Mouse (Mus musculus) forebrain, embryonic 14.5 days (tissue): Measurements from ENCODE around the gene Maff. TPM values are rescaled to one million over a fixed set of nuclear protein-coding genes. Genes with fewer than 3 reads are reported as not detected.

Source experiments
- ATAC-seq: fragments of 200-750 bp; cut with Nextera tagmentation; 2 replicates; pipeline ENCODE4 v1.8.0; 2017; ENCODE audit warnings: mild to moderate bottlenecking, moderate library complexity
- DNase-seq: peaks from one replicate; pipeline ENCODE4 v3.0.0-alpha.2; 2015; ENCODE audit warnings: low spot score
- H3K27ac ChIP-seq: fragments of 300-500 bp; sonication (generic); 2 replicates; pipeline ENCODE4 v1.5.1; 2014; ENCODE audit warnings: low read depth, mild to moderate bottlenecking, control low read depth, low read length, moderate library complexity
- H3K27me3 ChIP-seq: fragments of 300-500 bp; sonication (generic); replicated peaks from 2 replicates; pipeline ENCODE4 v1.6.1; 2014; ENCODE audit warnings: low read length, control low read depth, mixed read lengths; ENCODE audit not compliant: control insufficient read depth, insufficient read depth
- H3K36me3 ChIP-seq: fragments of 300-500 bp; sonication (generic); 2 replicates; pipeline ENCODE4 v1.6.1; 2014; ENCODE audit warnings: low read length, control low read depth; ENCODE audit not compliant: control insufficient read depth, insufficient read depth
- H3K4me1 ChIP-seq: fragments of 300-500 bp; sonication (generic); 2 replicates; pipeline ENCODE4 v1.6.1; 2014; ENCODE audit warnings: antibody characterized with exemption, low read length, control low read depth; ENCODE audit not compliant: control insufficient read depth, insufficient read depth
- H3K4me2 ChIP-seq: fragments of 300-500 bp; sonication (generic); 2 replicates; pipeline ENCODE4 v1.6.1; 2014; ENCODE audit warnings: mild to moderate bottlenecking, control low read depth, low read length
- H3K4me3 ChIP-seq: fragments of 300-500 bp; sonication (generic); 2 replicates; pipeline ENCODE4 v1.5.1; 2014; ENCODE audit warnings: low read depth, low read length, control low read depth
- H3K9ac ChIP-seq: fragments of 300-500 bp; sonication (generic); 2 replicates; pipeline ENCODE4 v1.6.1; 2014; ENCODE audit warnings: mild to moderate bottlenecking, low read length, control low read depth, moderate library complexity
- H3K9me3 ChIP-seq: fragments of 300-500 bp; sonication (generic); replicated peaks from 2 replicates; pipeline ENCODE4 v1.6.1; 2016; ENCODE audit warnings: low read length, control low read depth, mixed read lengths; ENCODE audit not compliant: control insufficient read depth
- WGBS: fragments of 180-500 bp; shearing (Covaris S2); extraction: QIAGEN DNeasy Blood & Tissue Kit; methylation state at CpG from one replicate; pipeline ENCODE4 v1.1.7; 2014; 5-methylcytosine and 5-hydroxymethylcytosine counted together
- polyA plus RNA-seq: library from polyadenylated mRNA; unstranded; fragments of >200 nt; fragmentation: Nextera tagmentation; extraction: Ambion mirVana; gene quantifications from 2 replicates; pipeline ENCODE4 v1.2.1, GENCODE M21; 2014

Maff gene
- polyA plus RNA-seq, 1 experiment from 2014 or later: 1.6 TPM

DNA sequence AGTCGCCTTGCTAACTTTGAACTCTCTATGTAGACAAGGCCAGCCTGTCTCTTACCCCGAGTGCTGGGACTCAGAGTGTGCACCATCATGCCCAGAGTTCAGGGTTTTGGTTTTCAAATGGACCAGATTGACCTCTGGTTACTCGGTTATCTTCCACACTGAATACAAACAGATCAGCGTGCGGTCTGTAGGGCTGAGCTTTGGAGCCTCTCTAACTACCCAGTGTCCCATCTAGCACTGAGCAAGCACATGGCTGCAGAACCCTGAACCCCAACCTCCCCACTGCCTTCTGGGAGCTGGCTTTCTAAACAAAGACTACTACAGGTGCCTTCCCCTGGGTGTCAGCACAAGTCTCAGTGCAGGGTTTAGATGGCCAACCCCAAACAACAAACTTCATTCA is 46.1 kb downstream of the Maff start:
- WGBS: 92% methylated on average over 5 of the region's 5 CpGs
- Histone ChIP-seq H3K4me2 (no peak overlapping the region), H3K4me1 (no peaks in the 10 kb centered on the region)

DNA sequence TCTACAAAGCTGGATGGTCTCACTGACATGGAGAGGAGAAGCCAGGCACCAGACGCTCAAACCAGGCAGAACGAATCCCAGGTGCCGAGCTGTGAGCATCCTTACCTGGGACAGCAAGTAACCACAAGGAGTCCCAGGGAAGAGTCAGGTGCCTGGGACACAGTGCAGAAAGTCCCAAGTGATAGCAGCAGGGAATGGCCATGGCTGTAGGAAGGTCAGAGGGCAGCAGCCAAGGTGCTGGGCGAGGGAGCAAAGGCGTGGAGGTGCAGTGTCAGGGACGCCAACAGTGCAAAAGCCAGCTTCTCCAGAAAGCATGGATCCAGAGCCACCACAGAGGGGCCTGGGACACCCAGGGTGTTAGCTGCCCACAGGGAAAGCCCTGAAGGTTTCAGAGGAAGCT is 46.7 kb downstream of the Maff start:
- no peak overlapping the region for H3K4me3 ChIP-seq
- 89% methylated on average over 6 of the region's 6 CpGs for WGBS
- DNase-seq (no peak), ATAC-seq (no peak)
- no peak overlapping the region for H3K27ac ChIP-seq
- H3K9ac ChIP-seq: no peak overlapping the region
- no peaks in the 10 kb centered on the region for H3K36me3 ChIP-seq
- no peaks in the 10 kb centered on the region for H3K9me3 ChIP-seq
- no peaks in the 10 kb centered on the region for H3K27me3 ChIP-seq
- no peaks in the 10 kb centered on the region for H3K4me1 ChIP-seq
- no peak overlapping the region for H3K4me2 ChIP-seq

More for the DNA sequence above, 46.1 kb downstream of the Maff start:
- H3K9me3 ChIP-seq: no peaks in the 10 kb centered on the region
- no peak for DNase-seq
- no peak overlapping the region for H3K27ac ChIP-seq
- no peak overlapping the region for H3K4me3 ChIP-seq
- no peaks in the 10 kb centered on the region for H3K27me3 ChIP-seq
- H3K9ac ChIP-seq: no peak overlapping the region
- H3K36me3 ChIP-seq: no peaks in the 10 kb centered on the region
- ATAC-seq: no peak

DNA sequence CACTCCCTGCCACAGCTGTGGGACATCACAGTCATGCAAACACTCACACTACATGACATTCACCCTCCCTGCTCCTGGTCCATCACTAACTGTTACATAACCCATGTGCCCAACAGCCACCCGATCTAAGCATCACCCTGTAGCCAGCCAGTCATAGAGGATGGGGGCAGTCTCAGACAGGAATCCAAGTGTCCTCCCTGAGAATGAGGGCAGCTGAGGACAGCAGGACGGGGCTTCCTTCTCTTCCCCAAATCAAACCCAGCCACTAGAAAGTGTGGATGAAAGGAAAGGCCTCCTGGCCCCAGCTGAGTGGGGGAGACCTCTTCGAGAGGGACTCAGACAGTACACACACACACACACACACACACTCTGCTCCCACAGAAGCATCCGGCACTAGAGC is 48.4 kb downstream of the Maff start:
- no peaks in the 10 kb centered on the region for H3K27me3 ChIP-seq
- no peak overlapping the region for H3K27ac ChIP-seq
- H3K4me3 ChIP-seq: no peak overlapping the region
- no peak for DNase-seq
- H3K9me3 ChIP-seq: no peaks in the 10 kb centered on the region
- no peaks in the 10 kb centered on the region for H3K36me3 ChIP-seq
- H3K4me2 ChIP-seq: no peak overlapping the region
- no peak overlapping the region for H3K9ac ChIP-seq
- no peak for ATAC-seq
- H3K4me1 ChIP-seq: no peaks in the 10 kb centered on the region
- WGBS: 84% methylated on average over 4 of the region's 4 CpGs

DNA sequence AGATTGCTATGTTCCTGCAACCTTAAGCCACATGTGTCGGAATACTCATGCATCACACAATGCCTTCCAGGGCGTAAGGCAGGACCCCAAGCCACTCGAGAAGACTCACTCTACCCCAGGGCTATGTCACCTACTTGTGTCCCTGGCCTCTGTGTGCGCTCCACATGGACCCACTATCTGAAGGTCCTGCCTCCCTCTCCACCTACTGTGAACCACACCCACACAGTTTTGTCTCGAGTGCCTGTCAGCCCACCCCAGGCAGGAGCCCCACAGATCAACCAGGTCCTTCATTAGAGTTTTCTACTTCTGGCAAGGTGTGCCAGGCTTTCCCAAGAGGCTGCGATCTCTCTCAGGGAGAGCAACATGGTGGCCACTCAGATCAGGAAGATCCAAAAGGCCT is 48.9 kb downstream of the Maff start:
- ATAC-seq (no peak), DNase-seq (no peak)
- no peaks in the 10 kb centered on the region for H3K27me3 ChIP-seq
- WGBS: 86% methylated on average over 6 of the region's 6 CpGs
- no peak overlapping the region for H3K4me2 ChIP-seq
- H3K4me1 ChIP-seq: no peaks in the 10 kb centered on the region
- H3K36me3 ChIP-seq: no peaks in the 10 kb centered on the region
- H3K27ac ChIP-seq: no peak overlapping the region
- no peak overlapping the region for H3K9ac ChIP-seq
- no peaks in the 10 kb centered on the region for H3K9me3 ChIP-seq
- no peak overlapping the region for H3K4me3 ChIP-seq

DNA sequence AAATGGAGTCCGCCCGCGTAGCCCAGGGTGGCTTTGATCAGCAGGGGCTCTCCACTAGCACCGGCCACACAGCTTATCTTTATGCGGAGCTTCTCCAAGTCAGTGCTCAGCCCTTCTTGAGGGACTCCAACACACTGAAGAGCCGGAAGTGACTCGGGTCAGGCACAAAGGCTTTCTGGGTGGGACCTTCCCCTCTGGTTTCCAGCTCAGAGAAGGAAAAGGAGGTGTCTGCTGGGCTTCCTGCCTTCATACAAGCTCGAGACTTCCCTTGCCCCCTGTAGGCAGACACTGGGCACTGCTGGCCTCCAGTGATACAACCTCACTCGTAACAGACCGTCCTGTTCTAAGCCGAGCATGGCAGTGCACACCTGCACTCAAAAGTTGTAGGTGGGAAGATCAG is 50.3 kb downstream of the Maff start:
- H3K36me3 ChIP-seq: no peaks in the 10 kb centered on the region
- H3K4me2 ChIP-seq: no peak overlapping the region
- ATAC-seq (no peak), DNase-seq (no peak)
- H3K4me3 ChIP-seq: no peak overlapping the region
- H3K9ac ChIP-seq: no peak overlapping the region
- 88% methylated on average over 11 of the region's 11 CpGs for WGBS
- H3K4me1 ChIP-seq: peaks cover 2% of the 10 kb centered on the region; the same call in 1 of the 2 replicates
- no peaks in the 10 kb centered on the region for H3K9me3 ChIP-seq
- H3K27ac ChIP-seq: no peak overlapping the region
- H3K27me3 ChIP-seq: no peaks in the 10 kb centered on the region

DNA sequence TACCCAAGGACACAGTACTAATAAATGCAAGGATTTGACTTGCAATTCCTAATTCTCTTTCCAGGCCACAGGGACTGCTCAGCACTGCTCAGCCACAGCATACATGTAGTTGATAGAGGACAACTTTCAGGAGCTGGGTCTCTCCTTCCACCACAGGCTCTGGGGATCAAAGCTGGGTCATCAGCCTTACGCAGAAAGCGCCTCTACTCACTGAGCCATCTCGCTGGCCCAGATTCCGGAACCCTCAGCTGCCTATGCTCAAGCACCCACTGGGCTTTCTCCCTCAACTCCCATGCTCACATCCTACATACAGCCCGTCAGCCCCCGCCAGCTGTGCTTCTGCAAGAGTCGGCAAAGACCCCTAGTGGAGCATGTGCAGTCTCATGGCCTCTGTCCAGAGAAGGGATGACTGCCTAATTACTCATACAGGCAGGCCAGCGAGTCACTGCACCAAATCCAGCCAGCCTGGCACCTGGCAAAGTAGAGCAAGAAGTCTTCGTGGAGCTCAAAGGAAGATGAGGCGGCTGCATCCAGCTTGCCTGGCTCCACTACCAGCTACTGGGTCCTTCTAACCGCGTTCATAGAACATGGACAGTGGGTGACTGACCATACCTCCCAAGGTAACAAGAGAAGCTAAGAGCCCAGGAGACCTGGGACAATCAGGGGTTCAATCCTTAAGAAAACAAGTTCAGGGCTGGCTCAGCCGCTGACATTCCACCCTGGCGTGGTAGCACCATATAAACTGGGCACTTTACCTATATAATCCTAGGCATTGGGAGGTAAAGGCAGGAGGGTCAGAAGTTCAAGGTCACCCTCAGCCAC is 53.0 kb downstream of the Maff start:
- H3K4me1 ChIP-seq: peaks cover 7% of the 10 kb centered on the region
- no peaks in the 10 kb centered on the region for H3K9me3 ChIP-seq
- no peak overlapping the region for H3K27ac ChIP-seq
- H3K4me2 ChIP-seq: no peak overlapping the region
- no peak overlapping the region for H3K4me3 ChIP-seq
- DNase-seq (no peak), ATAC-seq (no peak)
- no peak overlapping the region for H3K9ac ChIP-seq
- no peaks in the 10 kb centered on the region for H3K36me3 ChIP-seq
- WGBS: 84% methylated on average over 14 of the region's 14 CpGs
- no peaks in the 10 kb centered on the region for H3K27me3 ChIP-seq

DNA sequence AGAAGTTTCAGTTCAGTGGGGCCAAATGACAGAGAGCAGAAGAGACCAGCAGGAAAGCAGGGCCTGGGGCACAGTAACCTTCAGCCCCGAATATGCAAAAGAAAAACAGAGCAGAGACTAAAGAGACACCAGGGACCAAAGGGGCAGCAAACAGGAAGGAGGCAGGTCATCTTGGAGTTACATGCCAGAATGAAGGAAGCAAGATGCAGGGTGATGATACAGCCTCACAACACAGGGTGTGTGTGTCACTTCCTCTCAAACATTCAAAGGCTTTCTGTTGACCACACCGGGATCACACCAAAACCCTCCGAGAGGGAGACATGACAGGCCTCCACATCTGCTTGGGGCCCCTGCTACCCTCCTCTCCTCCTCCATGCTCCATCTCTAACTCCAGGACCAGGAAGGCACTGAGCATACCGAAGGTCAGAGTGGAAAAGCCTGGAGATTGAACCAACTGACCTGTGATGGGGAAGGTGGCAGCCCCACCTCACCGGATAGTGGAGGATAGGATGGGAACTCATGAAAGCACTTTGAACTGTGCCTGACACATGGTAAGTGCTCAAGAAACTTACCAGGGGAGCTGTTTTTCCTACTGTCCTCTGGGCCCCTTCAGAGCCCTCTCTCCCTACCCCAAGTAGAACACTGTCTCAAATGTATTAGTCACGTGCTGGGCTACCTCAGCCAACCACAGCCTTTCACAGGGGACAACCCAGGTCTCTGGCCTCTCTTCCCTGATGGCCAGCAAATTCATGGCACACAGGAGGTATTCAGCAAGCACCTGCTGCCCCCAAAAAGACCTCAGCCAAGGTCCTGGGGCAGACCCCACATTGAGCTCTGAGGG is 53.9 kb downstream of the Maff start:
- Histone ChIP-seq H3K4me1 (peaks cover 7% of the 10 kb centered on the region), H3K9me3 (no peaks in the 10 kb centered on the region), H3K4me3 (no peak overlapping the region), H3K9ac (peak overlapping the region; percentile 21; the same call in 1 of the 2 replicates), H3K4me2 (no peak overlapping the region), H3K27ac (no peak overlapping the region), H3K36me3 (no peaks in the 10 kb centered on the region), H3K27me3 (no peaks in the 10 kb centered on the region)
- no peak for ATAC-seq
- DNase-seq: no peak
- 83% methylated on average over 6 of the region's 6 CpGs for WGBS

DNA sequence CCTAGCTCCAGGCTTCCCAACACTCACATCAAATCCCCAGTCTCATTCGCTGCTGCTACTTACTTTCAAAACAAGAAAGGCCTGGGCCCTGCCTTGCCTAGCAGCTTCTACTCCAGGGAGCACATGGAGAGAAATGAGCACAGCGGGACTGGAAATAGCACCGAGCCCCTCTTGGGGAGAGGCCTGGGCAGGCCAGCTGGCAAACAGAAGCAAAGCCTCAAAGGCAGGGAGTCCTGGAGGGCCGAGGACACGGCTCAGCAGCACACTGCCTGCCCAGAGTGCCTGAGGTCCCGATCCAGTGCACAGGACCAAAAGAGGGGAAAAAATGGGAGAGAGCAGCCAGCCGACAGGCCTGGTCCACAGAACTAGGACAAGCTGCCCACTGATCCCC is 54.5 kb downstream of the Maff start:
- Histone ChIP-seq H3K27ac (no peak overlapping the region), H3K4me1 (peaks cover 7% of the 10 kb centered on the region), H3K36me3 (no peaks in the 10 kb centered on the region), H3K4me3 (no peak overlapping the region), H3K9me3 (no peaks in the 10 kb centered on the region), H3K9ac (peak overlapping the region; percentile 21; the same call in 1 of the 2 replicates), H3K4me2 (peak overlapping the region; percentile 14; the same call in 1 of the 2 replicates), H3K27me3 (no peaks in the 10 kb centered on the region)
- ATAC-seq (no peak), DNase-seq (no peak)
- WGBS: 64% methylated on average over 7 of the region's 7 CpGs

DNA sequence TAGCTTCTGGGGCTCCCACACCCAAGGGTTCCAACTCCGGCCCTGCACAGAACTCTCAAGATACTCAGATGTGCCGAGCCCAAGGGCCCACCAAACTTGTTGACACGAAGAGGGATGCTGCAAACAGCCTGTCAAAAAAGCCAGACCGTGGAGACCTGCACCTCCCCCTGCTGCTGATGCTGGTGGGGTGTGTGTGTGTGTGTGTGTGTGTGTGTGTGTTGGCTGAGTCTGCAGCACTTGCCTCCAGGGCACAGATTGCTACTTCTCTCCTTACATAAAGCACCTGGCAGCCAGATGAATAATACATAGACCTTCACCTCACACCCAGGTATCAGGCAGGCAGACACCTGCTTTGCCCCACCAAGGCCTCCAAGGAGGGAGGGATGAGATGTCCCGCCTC is 55.8 kb downstream of the Maff start:
- ATAC-seq: 0 out of 2 replicates have a peak, but pooled peaks have one; percentile 14
- Histone ChIP-seq H3K9ac (peak overlapping the region; percentile 94), H3K36me3 (no peaks in the 10 kb centered on the region), H3K4me2 (peak overlapping the region; percentile 85), H3K4me1 (peaks cover 7% of the 10 kb centered on the region), H3K27me3 (no peaks in the 10 kb centered on the region), H3K4me3 (peak overlapping the region; percentile 93), H3K9me3 (no peaks in the 10 kb centered on the region), H3K27ac (no peak overlapping the region)
- 19% methylated on average over 5 of the region's 5 CpGs for WGBS
- no peak for DNase-seq
